Mouse (Mus musculus) kidney, adult 18-20 months (tissue): ENCODE measurements around the gene Hist1h2ak.
"Not testable (repeated sequence)": the region's sequence is repeated elsewhere in the genome, so short reads cannot be mapped to it uniquely, and the experiment has no call there.

Experiments
- DNase-seq: peaks from one replicate; pipeline ENCODE4 v3.0.0; 2021

Gene Hist1h2ak

DNA sequence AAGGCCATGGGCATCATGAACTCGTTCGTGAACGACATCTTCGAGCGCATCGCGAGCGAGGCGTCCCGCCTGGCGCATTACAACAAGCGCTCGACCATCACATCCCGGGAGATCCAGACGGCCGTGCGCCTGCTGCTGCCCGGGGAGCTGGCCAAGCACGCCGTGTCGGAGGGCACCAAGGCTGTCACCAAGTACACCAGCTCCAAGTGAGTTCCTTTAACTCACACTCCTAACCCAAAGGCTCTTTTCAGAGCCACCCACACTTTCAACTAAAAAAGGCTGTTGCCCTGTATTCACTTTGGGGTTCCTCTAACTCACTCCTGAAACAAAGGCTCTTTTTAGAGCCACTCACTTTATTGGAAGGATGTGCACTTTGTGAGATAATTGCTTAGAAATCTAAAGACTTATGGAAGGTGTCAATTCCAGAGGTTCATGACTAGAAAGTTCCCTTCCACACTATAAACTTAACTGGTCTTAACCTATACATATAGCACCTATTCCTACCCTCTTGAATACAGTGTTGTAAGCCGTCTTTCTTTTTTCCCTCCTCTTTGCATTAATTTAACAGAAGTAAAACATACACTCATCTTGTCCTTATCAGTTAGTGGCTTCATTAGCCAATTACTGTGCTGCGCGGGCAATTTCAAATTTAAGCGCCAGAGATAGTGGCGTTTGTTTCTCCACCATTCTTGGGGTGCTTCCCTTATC lies 821 bp upstream of the Hist1h2ak start:
- not testable (repeated sequence) for DNase-seq

DNA sequence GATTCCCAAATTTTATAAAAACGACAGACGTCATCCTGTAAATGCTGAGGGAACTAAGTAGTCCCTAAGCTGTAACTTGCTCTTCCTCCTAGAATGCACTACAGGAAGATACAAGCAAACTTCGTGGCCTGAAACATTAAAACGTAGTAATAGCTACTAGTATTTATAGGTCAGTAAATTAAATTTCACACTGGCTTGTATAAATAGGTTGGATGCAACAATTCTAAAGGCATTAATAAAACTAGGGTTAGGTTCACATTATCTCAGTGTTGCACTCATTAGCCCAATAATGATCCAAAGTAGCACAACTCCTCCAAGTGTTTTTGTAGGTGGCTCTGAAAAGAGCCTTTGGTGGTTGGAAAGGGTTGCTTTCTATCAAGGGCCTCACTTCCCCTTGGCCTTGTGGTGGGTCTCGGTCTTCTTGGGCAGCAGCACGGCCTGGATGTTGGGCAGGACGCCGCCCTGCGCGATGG lies 540 bp downstream of the Hist1h2ak start:
- no peak for DNase-seq

DNA sequence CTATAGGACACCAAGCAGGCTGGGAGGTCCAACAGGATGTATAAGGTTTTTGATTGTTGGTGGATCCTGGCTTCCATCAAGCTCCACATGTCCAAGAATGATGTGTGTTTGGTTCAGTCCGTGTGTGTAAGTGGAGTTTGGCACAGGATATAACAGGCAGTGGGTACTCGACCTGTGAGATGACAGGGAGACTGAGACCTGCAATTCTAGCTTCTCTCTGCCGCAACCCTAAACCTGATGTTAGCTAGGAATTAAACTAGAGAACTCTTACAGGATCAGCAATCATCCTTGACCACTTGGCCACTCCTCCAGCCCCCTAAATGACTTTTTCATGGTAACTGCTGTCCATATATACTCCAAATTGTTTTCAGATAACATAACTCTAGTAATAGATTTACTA lies 1.3 kb downstream of the Hist1h2ak start:
- DNase-seq, result no peak

DNA sequence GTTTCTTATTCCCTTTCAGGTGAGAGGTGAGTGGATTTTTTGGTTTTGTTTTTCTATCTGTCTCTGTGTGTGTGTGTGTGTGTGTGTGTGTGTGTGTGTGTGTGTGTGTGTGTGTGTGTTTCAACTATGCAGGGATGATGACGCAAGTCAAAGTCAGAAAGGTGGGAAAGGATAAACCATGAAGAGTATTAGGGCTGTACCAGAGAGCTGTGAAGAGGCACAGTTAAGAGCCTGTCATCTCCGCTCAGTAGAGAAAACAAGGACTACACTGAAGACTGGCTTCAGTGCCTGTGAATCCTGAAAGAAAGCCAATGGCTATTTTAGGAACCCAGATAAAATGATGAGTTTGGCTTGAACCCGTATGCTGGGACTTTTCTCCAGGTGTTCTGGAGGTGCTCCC lies 1.8 kb downstream of the Hist1h2ak start:
- no peak for DNase-seq

DNA sequence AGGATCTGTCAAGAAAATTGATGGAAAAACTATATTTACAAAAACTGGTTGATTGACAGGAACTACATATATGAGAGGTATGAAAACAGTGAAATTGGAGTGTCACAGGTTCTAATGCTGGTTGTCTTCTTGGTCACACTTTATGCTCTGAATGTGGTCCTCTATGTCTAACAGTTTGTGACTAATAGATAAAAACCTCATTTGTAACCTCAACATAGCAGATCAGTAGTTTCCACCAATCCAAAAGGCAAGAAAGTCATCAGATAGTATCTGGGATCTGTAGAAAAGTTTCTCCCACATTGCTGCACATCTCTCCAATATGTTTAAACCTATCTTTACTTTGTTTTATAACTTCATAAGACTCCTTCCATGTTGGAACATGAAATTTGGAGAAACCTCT lies 2.2 kb downstream of the Hist1h2ak start:
- DNase-seq, result no peak

DNA sequence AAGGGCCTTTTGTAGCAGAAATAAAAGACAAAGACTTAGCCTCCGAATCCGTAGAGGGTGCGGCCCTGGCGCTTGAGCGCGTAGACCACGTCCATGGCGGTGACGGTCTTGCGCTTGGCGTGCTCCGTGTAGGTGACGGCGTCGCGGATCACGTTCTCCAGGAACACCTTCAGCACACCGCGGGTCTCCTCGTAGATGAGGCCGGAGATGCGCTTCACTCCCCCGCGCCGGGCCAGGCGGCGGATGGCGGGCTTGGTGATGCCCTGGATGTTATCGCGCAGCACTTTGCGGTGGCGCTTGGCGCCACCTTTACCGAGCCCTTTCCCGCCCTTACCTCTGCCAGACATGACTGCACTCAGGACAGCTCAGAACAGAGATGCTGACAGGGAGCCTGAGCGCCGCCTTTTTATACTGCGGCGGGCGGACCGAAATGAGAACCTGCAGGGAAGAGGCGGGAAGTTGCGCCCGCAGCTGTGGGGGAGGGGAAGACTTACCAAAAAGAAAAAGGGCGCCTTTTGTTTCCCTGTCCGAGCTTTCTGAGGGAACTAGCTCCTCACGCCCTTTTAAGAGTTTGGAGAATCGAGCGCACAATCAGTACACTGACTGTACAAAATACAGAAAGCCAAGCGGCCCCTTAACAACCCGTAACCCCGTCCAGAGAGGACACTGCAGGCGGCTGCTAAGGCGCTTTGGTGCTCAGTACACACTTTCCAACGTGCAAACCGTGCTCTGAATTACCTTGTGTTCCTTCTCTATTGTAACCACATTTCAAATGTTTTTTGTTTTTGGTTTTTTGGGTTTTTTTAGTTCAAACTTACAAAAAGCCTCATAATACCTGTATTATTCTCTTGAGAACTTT lies 3.2 kb downstream of the Hist1h2ak start, which contains the start of gene Hist1h4k:
Hist1h4k (minus strand) TSS at position 347 of the 859 bp plus-strand sequence.
- DNase-seq, result peak; percentile 74

GRCm38 (mm10) chr13:21749387-21750158 lies 4.1 kb downstream of the Hist1h2ak start:
- DNase-seq, result no peak

GRCm38 (mm10) chr13:21745006-21745405 lies 8.6 kb downstream of the Hist1h2ak start:
- DNase-seq, result no peak

DNA sequence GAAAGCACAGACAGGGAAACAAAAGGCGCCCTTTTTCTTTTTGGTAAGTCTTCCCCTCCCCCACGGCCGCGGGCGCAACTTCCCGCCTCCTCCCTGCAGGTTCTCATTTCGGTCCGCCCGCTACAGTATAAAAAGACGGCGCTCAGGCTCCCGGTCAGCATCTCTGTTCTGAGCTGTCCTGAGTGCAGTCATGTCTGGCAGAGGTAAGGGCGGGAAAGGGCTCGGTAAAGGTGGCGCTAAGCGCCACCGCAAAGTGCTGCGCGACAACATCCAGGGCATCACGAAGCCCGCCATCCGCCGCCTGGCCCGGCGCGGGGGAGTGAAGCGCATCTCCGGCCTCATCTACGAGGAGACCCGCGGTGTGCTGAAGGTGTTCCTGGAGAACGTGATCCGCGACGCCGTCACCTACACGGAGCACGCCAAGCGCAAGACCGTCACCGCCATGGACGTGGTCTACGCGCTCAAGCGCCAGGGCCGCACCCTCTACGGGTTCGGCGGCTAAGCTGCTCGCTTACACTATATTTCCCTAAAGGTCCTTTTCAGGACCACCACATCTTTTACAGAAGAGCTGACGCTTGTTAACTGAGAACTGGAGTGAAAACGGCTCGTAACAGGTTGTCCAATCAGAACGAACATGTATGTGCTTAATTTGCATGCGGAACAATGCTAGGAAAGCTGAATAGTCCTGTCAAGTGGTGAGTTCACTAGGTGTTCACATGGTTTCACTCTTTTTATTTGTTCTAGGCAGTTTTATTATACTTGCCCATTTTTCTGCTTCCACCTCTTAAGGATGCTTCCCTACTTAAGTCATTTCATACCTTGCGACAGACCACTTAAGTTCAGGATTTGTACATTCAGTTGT lies 18.5 kb downstream of the Hist1h2ak start, which contains the start of gene Hist1h4j:
Hist1h4j (plus strand) TSS at position 159 of the 862 bp plus-strand sequence.
- peak; percentile 49 for DNase-seq

DNA sequence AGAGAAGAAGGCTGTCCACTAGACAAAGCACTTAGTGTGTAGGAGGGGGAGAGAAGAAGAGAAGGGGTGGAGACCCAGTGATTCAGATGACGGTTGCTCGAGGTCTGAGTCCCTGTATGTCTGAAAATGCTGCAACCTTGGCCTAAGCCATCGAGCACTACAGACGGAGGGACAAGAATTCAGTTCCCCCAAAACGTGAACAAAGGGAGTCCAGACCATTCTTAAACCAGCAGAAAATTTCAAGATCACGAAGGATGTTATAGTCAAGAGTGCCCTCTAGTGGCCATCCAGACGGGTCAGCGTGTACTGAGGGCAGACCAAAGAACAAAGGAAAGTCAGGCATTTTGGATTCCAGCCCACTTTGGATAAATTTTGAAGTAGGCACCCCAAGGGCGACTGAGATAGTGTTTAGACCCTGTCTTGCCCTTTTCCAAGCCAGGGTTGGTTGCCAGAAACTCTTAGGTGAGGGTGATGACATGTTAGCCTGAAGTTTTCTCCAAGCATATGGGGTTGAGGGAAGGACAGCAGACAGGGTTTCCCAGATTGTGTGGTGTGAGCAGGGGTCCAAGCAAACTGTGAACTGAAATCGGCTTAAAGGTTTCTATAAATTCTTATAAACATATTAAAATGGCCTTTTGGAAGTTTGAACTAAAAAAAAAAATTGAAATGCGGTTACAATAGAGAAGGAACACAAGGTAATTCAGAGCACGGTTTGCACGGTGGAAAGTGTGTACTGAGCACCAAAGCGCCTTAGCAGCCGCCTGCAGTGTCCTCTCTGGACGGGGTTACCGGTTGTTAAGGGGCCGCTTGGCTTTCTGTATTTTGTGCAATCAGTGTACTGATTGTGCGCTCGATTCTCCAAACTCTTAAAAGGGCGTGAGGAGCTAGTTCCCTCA lies 19.4 kb downstream of the Hist1h2ak start:
- DNase-seq, result peak; percentile 71

DNA sequence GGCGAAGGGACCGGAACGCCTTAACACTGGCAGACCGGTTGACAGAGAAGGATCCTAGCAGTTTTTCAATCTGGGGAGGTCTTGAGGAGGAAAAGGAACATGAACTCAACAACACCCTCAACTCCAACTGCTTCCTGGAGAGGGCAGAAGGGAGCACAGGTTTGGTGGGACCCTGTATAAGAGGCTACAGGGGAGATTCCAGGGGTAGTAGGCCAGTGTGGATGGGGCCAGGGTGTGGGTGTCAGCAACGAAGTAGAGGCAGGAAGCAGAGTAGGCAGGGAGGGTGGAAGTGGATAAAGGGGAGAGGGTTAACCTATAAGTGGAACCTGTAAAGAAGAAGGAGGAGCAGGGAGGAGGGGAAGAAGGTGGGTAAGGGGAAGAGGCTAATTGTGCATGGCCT lies 20.2 kb downstream of the Hist1h2ak start:
- no peak for DNase-seq

GRCm38 (mm10) chr13:21729544-21729943 lies 24.1 kb downstream of the Hist1h2ak start:
- DNase-seq, result no peak

GRCm38 (mm10) chr13:21727948-21728572 lies 25.6 kb downstream of the Hist1h2ak start:
- no peak for DNase-seq

GRCm38 (mm10) chr13:21722993-21723836 lies 30.4 kb downstream of the Hist1h2ak start:
- DNase-seq, result no peak

DNA sequence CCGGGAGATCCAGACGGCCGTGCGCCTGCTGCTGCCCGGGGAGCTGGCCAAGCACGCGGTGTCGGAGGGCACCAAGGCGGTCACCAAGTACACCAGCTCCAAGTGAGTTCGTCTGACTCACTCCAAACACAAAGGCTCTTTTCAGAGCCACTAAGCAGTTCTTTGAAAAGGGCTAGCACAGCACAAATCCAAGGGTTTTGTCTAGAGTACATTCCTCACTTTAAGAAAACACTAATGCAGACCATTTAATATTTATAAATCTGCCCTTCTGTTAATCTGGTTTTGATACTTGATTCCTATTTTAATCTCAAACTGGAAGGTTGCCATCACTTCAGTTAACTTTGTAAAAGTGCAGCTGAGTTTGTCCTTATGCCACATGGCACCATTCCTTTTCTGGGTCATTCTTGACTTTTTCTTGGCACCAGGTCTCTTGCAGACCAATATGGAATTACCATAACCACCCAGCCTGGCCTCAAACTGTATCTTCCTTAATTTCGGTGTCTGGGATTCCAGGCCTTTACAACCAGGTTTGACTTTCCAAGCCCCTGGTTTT lies 31.2 kb downstream of the Hist1h2ak start:
- no peak for DNase-seq

DNA sequence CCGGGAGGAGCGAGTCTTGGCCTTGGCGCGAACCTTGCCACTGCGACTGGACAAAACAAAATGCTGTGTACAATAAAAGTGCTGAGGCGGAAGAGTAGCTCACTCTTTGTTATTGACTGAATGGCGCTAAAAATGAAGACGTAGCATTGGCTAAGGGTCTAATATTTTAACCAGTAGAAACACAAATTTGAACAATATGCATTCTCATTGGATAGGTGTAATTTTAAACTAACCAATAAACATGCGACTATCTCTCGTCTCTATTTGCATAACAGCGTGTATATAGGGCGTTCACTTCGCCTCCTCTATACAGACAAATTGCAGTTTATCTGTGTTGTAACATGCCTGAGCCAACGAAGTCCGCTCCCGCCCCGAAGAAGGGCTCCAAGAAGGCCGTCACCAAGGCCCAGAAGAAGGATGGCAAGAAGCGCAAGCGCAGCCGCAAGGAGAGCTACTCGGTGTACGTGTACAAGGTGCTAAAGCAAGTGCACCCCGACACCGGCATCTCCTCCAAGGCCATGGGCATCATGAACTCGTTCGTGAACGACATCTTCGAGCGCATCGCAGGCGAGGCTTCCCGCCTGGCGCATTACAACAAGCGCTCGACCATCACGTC lies 31.8 kb downstream of the Hist1h2ak start, which contains the start of gene Hist1h2bm:
Hist1h2bm (plus strand) TSS at position 288 of the 616 bp plus-strand sequence.
- peak; percentile 34 for DNase-seq

GRCm38 (mm10) chr13:21721107-21721756 lies 32.4 kb downstream of the Hist1h2ak start:
- not testable (repeated sequence) for DNase-seq
